Mouse (Mus musculus): ENCODE data around the gene Cx3cr1. TPM values are rescaled to one million over a fixed set of nuclear protein-coding genes. Genes with fewer than 3 reads are reported as not detected.

Cx3cr1 gene
- polyA plus RNA-seq, 1 experiment from 2014 or later = 7.4 TPM

DNA sequence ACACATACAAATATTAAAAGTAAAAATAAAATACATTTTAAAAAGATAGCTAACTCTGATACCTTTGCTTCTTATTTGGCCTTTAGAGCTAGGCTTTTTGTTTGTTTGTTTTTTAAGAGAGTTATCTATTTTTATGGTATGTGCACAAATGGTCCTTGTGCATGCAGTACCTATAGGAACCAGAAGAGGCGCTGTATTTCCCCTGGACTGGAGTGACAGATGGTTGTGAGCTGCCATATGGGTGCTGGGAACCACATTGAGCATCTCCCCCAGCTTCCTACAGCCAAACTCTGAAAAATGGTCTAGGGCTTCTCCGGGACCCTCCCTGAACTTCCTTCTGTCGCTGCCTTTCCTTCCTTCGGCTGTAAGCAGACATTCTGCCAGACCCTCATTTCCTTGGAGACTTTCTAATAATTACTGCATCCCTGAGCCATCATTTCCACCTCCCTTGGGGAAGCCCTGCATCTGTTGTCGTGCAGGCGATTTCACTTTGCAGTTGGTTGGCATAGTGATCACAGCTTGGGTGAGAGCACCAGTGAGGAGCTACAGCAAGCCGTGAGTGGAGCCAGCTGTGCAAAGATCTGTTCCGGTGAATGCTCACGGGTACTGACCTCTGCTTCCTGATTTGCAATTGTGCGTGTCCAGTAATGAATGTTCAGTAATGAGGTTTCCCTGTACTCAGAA, 217.2 kb downstream of the Cx3cr1 start:
- no peak overlapping the region for H3K4me2 ChIP-seq (replicated peaks; ENCODE audit: low read depth, low read length)
- H3K27ac ChIP-seq (ENCODE audit: low read depth, low read length) = 0 out of 2 replicates have a peak overlapping the region, but pooled peaks have one; percentile 17
- H3K4me3 ChIP-seq (ENCODE audit: low read length) = no peak overlapping the region
- no peak overlapping the region for H3K9ac ChIP-seq (ENCODE audit: low read depth, low read length)
- no peaks in the 10 kb centered on the region for H3K36me3 ChIP-seq (ENCODE audit: control insufficient read depth, insufficient read depth, low read length)
- 36% methylated on average over 10 of the region's 10 CpGs for WGBS
- peaks cover 9% of the 10 kb centered on the region for H3K4me1 ChIP-seq (ENCODE audit: control insufficient read depth, insufficient read depth, low read length)
- ATAC-seq (ENCODE audit: low FRiP score, low TSS enrichment) = peak; percentile 88
- peaks cover 5% of the 10 kb centered on the region; the same call in 1 of the 2 replicates for H3K9me3 ChIP-seq (ENCODE audit: control insufficient read depth, low read length)
- no peaks in the 10 kb centered on the region for H3K27me3 ChIP-seq (ENCODE audit: control insufficient read depth, insufficient read depth, low read length)

Other genes starting within 250 kb of the Cx3cr1 start
- gene Scn11a, start 244.4 kb downstream of the Cx3cr1 start, polyA plus RNA-seq (2014; fragmentation: Nextera tagmentation; extraction: Ambion mirVana) = 0.04 and 0.06 TPM in 2 replicates
- 41.8 and 58.4 TPM in 2 replicates for gene Wdr48, start 175.0 kb downstream of the Cx3cr1 start, polyA plus RNA-seq (2014; fragmentation: Nextera tagmentation; extraction: Ambion mirVana)
- 17.8 and 22.1 TPM in 2 replicates for gene Gorasp1, start 132.3 kb downstream of the Cx3cr1 start, polyA plus RNA-seq (2014; fragmentation: Nextera tagmentation; extraction: Ambion mirVana)
- gene Ttc21a, start 132.3 kb downstream of the Cx3cr1 start, polyA plus RNA-seq (2014; fragmentation: Nextera tagmentation; extraction: Ambion mirVana) = 0.06 and 0.19 TPM in 2 replicates
- 1.9 and 3.9 TPM in 2 replicates for gene Csrnp1, start 85.2 kb downstream of the Cx3cr1 start, polyA plus RNA-seq (2014; fragmentation: Nextera tagmentation; extraction: Ambion mirVana)
- gene Xirp1, start 46.3 kb downstream of the Cx3cr1 start, polyA plus RNA-seq (2014; fragmentation: Nextera tagmentation; extraction: Ambion mirVana) = not detected in 2 replicates
- not detected in 2 replicates for gene Ccr8, start 22.2 kb upstream of the Cx3cr1 start, polyA plus RNA-seq (2014; fragmentation: Nextera tagmentation; extraction: Ambion mirVana)
- gene Slc25a38, start 40.5 kb upstream of the Cx3cr1 start, polyA plus RNA-seq (2014; fragmentation: Nextera tagmentation; extraction: Ambion mirVana) = 26.2 and 30.3 TPM in 2 replicates
- gene Rpsa, start 57.8 kb upstream of the Cx3cr1 start, polyA plus RNA-seq (2014; fragmentation: Nextera tagmentation; extraction: Ambion mirVana) = 2,066 and 2,566 TPM in 2 replicates
- gene Mobp, start 79.8 kb upstream of the Cx3cr1 start, polyA plus RNA-seq (2014; fragmentation: Nextera tagmentation; extraction: Ambion mirVana) = not detected in 2 replicates
- gene Myrip, start 231.6 kb upstream of the Cx3cr1 start, polyA plus RNA-seq (2014; fragmentation: Nextera tagmentation; extraction: Ambion mirVana) = 0.11 and 0.26 TPM in 2 replicates